Mouse (Mus musculus): Measurements from ENCODE around the gene Ascc2. TPM values are rescaled to one million over a fixed set of nuclear protein-coding genes. Genes with fewer than 3 reads are reported as not detected.

Ascc2 gene
- total RNA-seq, 1 experiment: 23.8 TPM

- Histone ChIP-seq H3K9ac (ENCODE audit: insufficient read depth, low read depth, low read length, poor library complexity, severe bottlenecking) (no peak overlapping the region), H3K27ac (ENCODE audit: insufficient read depth, low read depth, low read length, poor library complexity, severe bottlenecking) (no peak overlapping the region), H3K4me3 (ENCODE audit: insufficient read depth in 1 of 2, low read depth in 1 of 2, low read length in 2 of 2, poor library complexity in 1 of 2, severe bottlenecking in 1 of 2) (no peak overlapping the region), H3K9me3 (ENCODE audit: control insufficient read depth, insufficient read depth, low read depth, low read length) (no peaks in the 10 kb centered on the region), H3K36me3 (ENCODE audit: control insufficient read depth, insufficient read depth, low read length, poor library complexity, severe bottlenecking) (peaks cover 28% of the 10 kb centered on the region; the same call in 1 of the 2 replicates), H3K4me1 (ENCODE audit: control insufficient read depth in 2 of 2, insufficient read depth in 2 of 2, low read length in 2 of 2, poor library complexity in 1 of 2) (peaks cover 0 to 11% of the 10 kb centered on the region in 2 experiments; a peak in 1 of 4 replicates)
- in situ Hi-C loops (cut with MboI; ENCODE audit: low sequenced_read_pairs in 2 of 2, unreplicated experiment in 2 of 2): no loop called here
- no peak for DNase-seq (ENCODE audit: low read depth, low spot score)
- TF ChIP-seq ZC3H11A (IDR thresholded peaks at IDR 0.05; ENCODE audit: borderline replicate concordance, low read depth, low read length) (no peak), ZNF384 (IDR thresholded peaks at IDR 0.05; ENCODE audit: low read depth, low read length) (no peak), CHD2 (IDR thresholded peaks at IDR 0.05; ENCODE audit: low read depth, low read length) (no peak), HCFC1 (IDR thresholded peaks at IDR 0.05; ENCODE audit: borderline replicate concordance, insufficient read depth, low read length) (no peak), MAFK (IDR thresholded peaks at IDR 0.05; ENCODE audit: insufficient read depth, low read depth, low read length) (no peak)
Measured at GRCm38 (mm10) chr11:4683516-4683915, 46.0 kb downstream of the Ascc2 start.

GRCm38 (mm10) chr11:4684186-4684585 is 46.6 kb downstream of the Ascc2 start:
- TF ChIP-seq HCFC1 (IDR thresholded peaks at IDR 0.05; ENCODE audit: borderline replicate concordance, insufficient read depth, low read length): no peak
- no peak for TF ChIP-seq ZNF384 (IDR thresholded peaks at IDR 0.05; ENCODE audit: low read depth, low read length)
- no peak for TF ChIP-seq ZC3H11A (IDR thresholded peaks at IDR 0.05; ENCODE audit: borderline replicate concordance, low read depth, low read length)
- TF ChIP-seq MAFK (IDR thresholded peaks at IDR 0.05; ENCODE audit: insufficient read depth, low read depth, low read length): no peak
- TF ChIP-seq CHD2 (IDR thresholded peaks at IDR 0.05; ENCODE audit: low read depth, low read length): no peak
- Histone ChIP-seq H3K27ac (ENCODE audit: insufficient read depth, low read depth, low read length, poor library complexity, severe bottlenecking) (no peak overlapping the region), H3K9ac (ENCODE audit: insufficient read depth, low read depth, low read length, poor library complexity, severe bottlenecking) (no peak overlapping the region), H3K9me3 (ENCODE audit: control insufficient read depth, insufficient read depth, low read depth, low read length) (no peaks in the 10 kb centered on the region), H3K4me3 (ENCODE audit: insufficient read depth in 1 of 2, low read depth in 1 of 2, low read length in 2 of 2, poor library complexity in 1 of 2, severe bottlenecking in 1 of 2) (no peak overlapping the region), H3K36me3 (ENCODE audit: control insufficient read depth, insufficient read depth, low read length, poor library complexity, severe bottlenecking) (peaks cover 24% of the 10 kb centered on the region; the same call in 1 of the 2 replicates), H3K4me1 (ENCODE audit: control insufficient read depth in 2 of 2, insufficient read depth in 2 of 2, low read length in 2 of 2, poor library complexity in 1 of 2) (peaks cover 2 to 10% of the 10 kb centered on the region in 2 experiments; a peak in 1 of 4 replicates)
- in situ Hi-C loops (cut with MboI; ENCODE audit: low sequenced_read_pairs in 2 of 2, unreplicated experiment in 2 of 2): no loop called here
- no peak for DNase-seq (ENCODE audit: low read depth, low spot score)

- Histone ChIP-seq H3K36me3 (ENCODE audit: control insufficient read depth, insufficient read depth, low read length, poor library complexity, severe bottlenecking) (peaks cover 20% of the 10 kb centered on the region; the same call in 1 of the 2 replicates), H3K9me3 (ENCODE audit: control insufficient read depth, insufficient read depth, low read depth, low read length) (no peaks in the 10 kb centered on the region), H3K4me1 (ENCODE audit: control insufficient read depth in 2 of 2, insufficient read depth in 2 of 2, low read length in 2 of 2, poor library complexity in 1 of 2) (peaks cover 2 to 11% of the 10 kb centered on the region in 2 experiments; a peak in 3 of 4 replicates), H3K4me3 (ENCODE audit: insufficient read depth in 1 of 2, low read depth in 1 of 2, low read length in 2 of 2, poor library complexity in 1 of 2, severe bottlenecking in 1 of 2) (no peak overlapping the region), H3K27ac (ENCODE audit: insufficient read depth, low read depth, low read length, poor library complexity, severe bottlenecking) (no peak overlapping the region), H3K9ac (ENCODE audit: insufficient read depth, low read depth, low read length, poor library complexity, severe bottlenecking) (no peak overlapping the region)
- no peak for DNase-seq (ENCODE audit: low read depth, low spot score)
- in situ Hi-C loops (cut with MboI; ENCODE audit: low sequenced_read_pairs in 2 of 2, unreplicated experiment in 2 of 2): no loop called here
- TF ChIP-seq ZC3H11A (IDR thresholded peaks at IDR 0.05; ENCODE audit: borderline replicate concordance, low read depth, low read length) (no peak), ZNF384 (IDR thresholded peaks at IDR 0.05; ENCODE audit: low read depth, low read length) (no peak), MAFK (IDR thresholded peaks at IDR 0.05; ENCODE audit: insufficient read depth, low read depth, low read length) (no peak), CHD2 (IDR thresholded peaks at IDR 0.05; ENCODE audit: low read depth, low read length) (no peak), HCFC1 (IDR thresholded peaks at IDR 0.05; ENCODE audit: borderline replicate concordance, insufficient read depth, low read length) (no peak)
Measured at GRCm38 (mm10) chr11:4685071-4685470, 47.5 kb downstream of the Ascc2 start.

- peaks cover 2 to 11% of the 10 kb centered on the region in 2 experiments; a peak in 3 of 4 replicates for H3K4me1 ChIP-seq (ENCODE audit: control insufficient read depth in 2 of 2, insufficient read depth in 2 of 2, low read length in 2 of 2, poor library complexity in 1 of 2)
- H3K4me3 ChIP-seq (ENCODE audit: insufficient read depth in 1 of 2, low read depth in 1 of 2, low read length in 2 of 2, poor library complexity in 1 of 2, severe bottlenecking in 1 of 2): no peak overlapping the region
- TF ChIP-seq HCFC1 (IDR thresholded peaks at IDR 0.05; ENCODE audit: borderline replicate concordance, insufficient read depth, low read length) (no peak), MAFK (IDR thresholded peaks at IDR 0.05; ENCODE audit: insufficient read depth, low read depth, low read length) (no peak), ZC3H11A (IDR thresholded peaks at IDR 0.05; ENCODE audit: borderline replicate concordance, low read depth, low read length) (no peak), CHD2 (IDR thresholded peaks at IDR 0.05; ENCODE audit: low read depth, low read length) (no peak), ZNF384 (IDR thresholded peaks at IDR 0.05; ENCODE audit: low read depth, low read length) (no peak)
- in situ Hi-C loops (cut with MboI; ENCODE audit: low sequenced_read_pairs in 2 of 2, unreplicated experiment in 2 of 2): no loop called here
- DNase-seq (ENCODE audit: low read depth, low spot score): no peak
- H3K36me3 ChIP-seq (ENCODE audit: control insufficient read depth, insufficient read depth, low read length, poor library complexity, severe bottlenecking): peaks cover 20% of the 10 kb centered on the region; the same call in 1 of the 2 replicates
- no peak overlapping the region for H3K27ac ChIP-seq (ENCODE audit: insufficient read depth, low read depth, low read length, poor library complexity, severe bottlenecking)
- no peaks in the 10 kb centered on the region for H3K9me3 ChIP-seq (ENCODE audit: control insufficient read depth, insufficient read depth, low read depth, low read length)
- H3K9ac ChIP-seq (ENCODE audit: insufficient read depth, low read depth, low read length, poor library complexity, severe bottlenecking): no peak overlapping the region
Measured at GRCm38 (mm10) chr11:4685510-4685909, 48.0 kb downstream of the Ascc2 start.
